Mouse (Mus musculus) ZHBTc4 (cell line): ENCODE measurements around the gene Zfp966.
"Not testable (repeated sequence)": the region's sequence is repeated elsewhere in the genome, so short reads cannot be mapped to it uniquely, and the experiment has no call there.

Source experiments
- DNase-seq: peaks from one replicate; pipeline ENCODE4 v3.0.0-alpha.2; 2011; ENCODE audit warnings: low read depth, low spot score

Zfp966 gene

GRCm38 (mm10) chr2:175931000-175931399 is at the start of gene Zfp966:
Gene Zfp966 (minus strand): TSS chr2:175931100.
- DNase-seq: not testable (repeated sequence)

- DNase-seq: not testable (repeated sequence)
Observed at GRCm38 (mm10) chr2:175965031-175965430, 34.1 kb upstream of the Zfp966 start, which contains the start of gene Gm2026. Gene Gm2026 (plus strand): TSS chr2:175965331.

GRCm38 (mm10) chr2:175869024-175869423 is 61.9 kb downstream of the Zfp966 start, which contains the start of gene Gm6710:
Gene Gm6710 (plus strand): TSS chr2:175869219.
- DNase-seq: not testable (repeated sequence)
